Mouse (Mus musculus) bone marrow macrophage, adult 2 months (primary cell): ENCODE measurements around the gene Gins1.

Experiments used
- CTCF ChIP-seq: IDR thresholded peaks from 2 replicates; pipeline ENCODE4 v1.5.1; 2012; ENCODE audit warnings: low read depth, mild to moderate bottlenecking, low read length, moderate library complexity
- POLR2A ChIP-seq: IDR thresholded peaks from 2 replicates; pipeline ENCODE4 v1.6.1; 2012; ENCODE audit warnings: mild to moderate bottlenecking, low read depth, low read length, borderline replicate concordance

DNA sequence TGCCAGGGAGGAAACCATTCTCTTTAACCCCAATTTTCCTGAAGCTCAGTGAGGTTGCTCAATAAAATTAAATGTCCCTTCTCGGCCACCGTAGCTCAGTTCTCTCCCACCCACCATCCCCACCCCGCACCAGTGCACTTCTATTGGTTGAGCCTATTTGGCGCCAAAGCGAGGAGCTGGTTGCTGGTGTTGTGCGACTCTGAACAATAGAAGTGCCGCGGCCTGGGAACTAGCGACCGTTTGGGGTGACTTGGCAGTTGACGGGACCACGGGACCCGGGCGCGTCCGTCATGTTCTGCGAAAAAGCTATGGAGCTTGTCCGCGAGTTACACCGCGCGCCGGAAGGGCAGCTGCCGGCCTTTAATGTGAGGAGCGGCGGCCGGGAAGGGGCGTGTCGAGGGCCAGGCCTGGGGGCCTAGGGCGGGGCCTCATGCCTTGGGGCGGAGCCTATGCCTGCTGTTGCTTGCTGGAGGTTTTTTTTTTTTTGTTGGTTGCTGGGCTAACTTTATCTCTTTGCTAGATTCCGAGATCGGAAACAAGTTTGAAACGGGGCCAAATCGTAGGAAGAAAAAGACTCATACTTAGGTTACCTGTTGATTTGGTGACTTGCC is 4.3 kb downstream of the Gins1 start:
- TF ChIP-seq CTCF: no peak
- no peak for TF ChIP-seq POLR2A
